Mouse (Mus musculus) c-Kit-positive CD71-positive TER-119-positive erythroid progenitor cells, embryonic 14.5 days (primary cell): ENCODE measurements around the gene Rin2.

Experiments
- DNase-seq: peaks from one replicate; pipeline ENCODE4 v3.0.0-alpha.2; 2013; ENCODE audit warnings: low spot score

The Rin2 gene

DNA sequence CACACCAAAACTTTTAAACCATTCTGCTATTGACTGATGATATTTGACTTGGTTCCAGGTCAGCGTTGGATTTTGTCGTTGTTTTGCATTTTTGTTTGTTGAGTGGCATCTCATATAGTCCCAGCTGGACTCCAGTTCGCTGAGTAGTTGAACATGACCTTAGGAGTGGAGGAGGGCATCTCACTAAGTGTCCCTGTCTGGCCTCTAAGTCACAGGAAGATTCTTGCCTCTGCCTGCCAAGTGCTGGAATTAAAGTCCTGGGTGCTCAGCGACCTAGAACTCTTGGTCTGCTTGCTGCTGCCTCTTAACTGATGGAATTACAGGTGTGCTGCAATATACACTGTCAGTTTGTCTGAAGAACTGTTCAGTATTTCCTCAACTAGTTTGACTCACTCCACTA lies 154.2 kb downstream of the Rin2 start:
- DNase-seq: no peak

DNA sequence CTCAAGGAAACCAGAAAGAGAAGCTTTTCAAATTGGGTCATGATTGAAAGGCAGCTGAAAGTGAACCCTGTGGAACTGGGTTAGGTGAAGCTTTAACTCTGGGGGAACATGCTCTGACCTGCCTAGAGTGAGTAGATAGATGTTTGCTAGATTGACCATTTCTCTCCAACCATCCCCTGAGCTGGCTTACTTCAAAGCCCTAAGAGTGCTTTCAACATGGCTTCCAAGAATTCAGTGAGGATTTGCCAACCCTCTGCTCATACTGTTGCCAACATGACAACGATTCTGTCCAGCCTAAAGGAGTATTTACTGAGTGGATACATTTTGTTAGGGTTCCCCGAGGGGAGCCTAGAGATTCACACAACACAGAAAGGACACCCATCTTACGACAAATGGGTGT lies 155.4 kb downstream of the Rin2 start:
- no peak for DNase-seq

DNA sequence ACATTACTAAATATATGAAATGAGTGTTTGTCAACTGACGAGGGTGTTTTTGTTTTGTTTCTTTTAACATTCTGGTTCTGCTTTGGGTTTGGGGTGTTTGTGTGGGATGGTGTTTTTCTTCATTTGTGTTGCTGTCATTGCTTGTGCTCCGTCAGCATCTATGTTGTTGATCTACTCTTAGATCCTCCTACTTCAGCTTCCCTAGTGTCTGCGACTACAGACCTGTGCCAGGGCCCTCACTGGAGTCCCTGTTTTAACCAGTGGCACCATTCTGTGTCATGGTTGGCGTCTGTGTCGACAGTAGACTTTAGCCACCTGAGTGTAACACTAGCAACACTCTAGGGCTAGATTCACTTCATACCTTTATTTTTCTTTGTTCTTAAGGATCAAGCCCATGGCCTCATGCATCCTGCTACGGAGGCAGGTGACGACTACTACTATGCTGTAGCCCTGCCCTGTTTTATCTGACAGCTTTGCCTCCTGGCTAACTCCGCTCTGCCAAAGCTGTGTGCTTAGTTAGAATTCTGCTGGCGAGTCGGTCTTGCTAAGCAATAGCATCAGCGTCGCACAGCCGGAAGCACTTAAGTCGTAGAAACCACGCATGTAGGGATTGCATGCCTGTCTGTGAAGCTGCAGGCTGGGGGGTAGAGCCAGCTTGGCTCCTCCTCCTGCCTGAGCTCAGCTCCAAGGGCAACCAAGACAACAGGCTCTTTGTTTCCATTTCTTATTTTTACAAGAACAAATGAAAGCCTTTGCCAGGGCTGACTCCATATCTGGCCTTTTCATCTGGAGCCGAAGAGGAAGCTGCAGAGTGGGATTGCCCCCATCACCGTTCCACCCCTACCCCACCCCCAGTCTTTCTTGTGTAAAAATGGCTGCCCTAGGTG lies 157.2 kb downstream of the Rin2 start:
- no peak for DNase-seq

DNA sequence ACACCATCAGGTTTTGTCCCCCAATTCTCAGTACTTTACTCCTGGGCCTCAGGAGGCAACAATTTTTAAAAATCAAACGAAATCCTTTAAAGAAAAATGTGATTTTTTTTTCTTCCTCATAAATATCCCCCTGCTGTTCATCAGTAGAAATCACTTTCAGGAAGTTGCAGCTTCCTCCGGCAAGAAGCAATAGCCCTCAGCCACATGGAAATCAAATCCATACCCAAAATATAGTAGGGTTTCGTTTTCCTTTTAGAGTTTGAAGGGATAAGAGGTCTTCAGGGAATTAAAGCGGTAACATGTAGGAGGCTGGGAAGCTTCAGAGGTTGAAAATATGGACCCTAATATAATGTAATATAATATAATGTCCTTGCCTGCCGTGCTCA lies 157.8 kb downstream of the Rin2 start:
- no peak for DNase-seq

DNA sequence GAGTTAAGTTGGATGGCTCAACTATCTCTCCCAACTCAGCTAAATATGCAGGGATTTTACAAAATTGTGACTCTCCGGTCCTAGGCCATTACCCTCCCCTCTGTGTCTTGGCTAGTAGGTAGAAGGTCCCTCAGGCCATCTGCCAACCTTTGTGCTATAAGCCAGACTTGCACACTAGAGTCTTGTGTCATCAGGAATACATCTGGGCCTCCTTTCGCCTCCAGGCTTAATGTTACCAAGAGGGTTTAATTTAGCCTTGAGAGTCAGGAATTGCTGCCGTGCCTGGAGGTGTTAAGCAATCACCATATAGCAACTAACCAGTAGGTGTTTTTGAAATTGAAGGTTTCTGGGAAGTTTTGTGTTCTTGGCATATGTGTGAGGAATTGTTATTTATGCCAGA lies 158.3 kb downstream of the Rin2 start:
- no peak for DNase-seq

DNA sequence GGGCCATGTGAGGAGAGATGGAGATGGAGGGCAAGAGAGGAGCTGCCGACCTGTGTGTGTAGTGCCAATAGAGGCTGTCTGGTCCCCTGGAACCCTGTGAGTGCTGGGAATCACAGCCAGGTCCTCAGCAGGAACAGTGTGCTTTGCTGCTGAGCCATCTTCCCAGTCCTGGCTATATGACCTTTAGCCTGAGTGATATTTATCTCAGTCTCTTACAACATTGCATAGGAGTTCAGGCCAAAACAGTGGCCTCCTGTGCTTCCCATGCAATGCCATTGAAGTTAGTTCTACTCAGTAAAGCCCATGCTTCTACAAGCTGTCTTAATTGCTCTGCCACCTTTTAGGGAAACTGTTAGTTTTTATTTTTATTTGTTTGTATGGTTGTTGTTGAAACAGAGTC lies 160.9 kb downstream of the Rin2 start:
- no peak for DNase-seq

DNA sequence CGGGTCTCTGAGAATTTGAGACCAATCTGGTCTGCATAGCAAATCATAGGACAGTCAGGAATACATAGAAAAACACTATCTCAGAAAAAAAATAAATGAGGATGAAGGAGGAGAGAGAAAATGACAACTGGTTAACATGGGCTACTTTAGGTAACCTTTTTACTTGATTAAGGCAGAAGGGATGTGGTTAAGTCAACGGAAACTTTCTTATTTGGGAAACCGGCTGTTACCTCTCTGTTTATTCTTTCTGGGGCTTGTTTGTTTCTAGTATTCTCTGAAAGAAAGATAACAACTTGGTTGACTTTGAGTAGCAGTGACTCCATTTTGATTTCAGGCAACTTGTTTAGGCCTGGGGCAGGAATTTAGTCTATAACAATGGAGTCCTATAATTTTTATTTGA lies 163.7 kb downstream of the Rin2 start:
- DNase-seq: no peak

DNA sequence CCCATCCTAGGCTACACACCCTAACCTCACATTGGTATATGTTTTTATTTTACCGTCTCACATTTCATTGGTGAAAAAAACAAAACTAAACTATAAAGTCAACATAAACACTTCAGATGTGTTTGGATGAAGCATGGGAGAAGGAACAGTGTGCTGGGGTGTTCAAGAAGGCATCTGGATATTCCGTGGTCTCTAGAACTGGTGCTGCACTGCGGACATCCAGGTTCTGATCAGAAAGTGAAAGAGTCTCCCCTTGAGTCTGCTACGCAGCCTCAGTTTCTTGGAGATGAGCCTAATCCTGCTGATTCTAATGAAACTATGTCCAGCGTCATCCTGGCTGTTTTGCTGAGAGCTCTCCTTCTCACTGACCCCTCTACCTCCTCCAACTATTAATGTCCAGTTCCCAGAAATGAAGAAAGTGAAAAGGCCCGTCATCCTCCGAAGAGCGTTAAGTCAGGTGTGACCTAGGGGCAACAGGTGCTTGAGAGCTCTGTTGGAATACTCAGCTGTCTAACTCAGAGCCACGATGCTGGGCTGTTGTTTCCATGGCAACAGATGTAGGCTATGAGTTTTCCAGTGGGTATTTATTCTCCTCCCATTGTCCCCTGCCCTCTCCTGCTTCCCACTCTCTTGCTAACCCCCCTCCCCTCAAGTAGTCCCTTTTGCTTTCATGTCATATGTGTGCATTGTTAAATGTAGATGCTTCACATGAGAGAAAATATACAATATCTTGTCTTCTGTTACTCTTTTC lies 164.7 kb downstream of the Rin2 start:
- no peak for DNase-seq

DNA sequence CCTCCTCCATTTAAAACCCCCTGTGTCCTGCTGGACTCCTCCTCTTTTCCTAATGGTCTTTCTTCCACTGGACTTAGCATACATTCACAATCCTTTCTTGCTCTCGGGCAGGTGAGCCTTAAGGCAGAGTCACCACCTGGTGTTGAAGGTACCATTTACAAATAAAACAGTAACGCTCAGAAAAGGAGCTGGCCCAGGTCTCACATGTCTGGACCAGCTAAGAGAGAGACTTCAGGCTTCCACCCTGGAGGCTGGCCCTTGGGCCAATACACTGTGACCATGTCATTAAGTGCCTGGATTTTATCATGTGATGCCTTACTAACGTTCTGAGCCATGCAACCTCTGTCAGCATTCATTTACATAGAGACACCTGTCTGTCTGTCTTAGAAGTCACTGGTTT lies 165.3 kb downstream of the Rin2 start:
- no peak for DNase-seq

DNA sequence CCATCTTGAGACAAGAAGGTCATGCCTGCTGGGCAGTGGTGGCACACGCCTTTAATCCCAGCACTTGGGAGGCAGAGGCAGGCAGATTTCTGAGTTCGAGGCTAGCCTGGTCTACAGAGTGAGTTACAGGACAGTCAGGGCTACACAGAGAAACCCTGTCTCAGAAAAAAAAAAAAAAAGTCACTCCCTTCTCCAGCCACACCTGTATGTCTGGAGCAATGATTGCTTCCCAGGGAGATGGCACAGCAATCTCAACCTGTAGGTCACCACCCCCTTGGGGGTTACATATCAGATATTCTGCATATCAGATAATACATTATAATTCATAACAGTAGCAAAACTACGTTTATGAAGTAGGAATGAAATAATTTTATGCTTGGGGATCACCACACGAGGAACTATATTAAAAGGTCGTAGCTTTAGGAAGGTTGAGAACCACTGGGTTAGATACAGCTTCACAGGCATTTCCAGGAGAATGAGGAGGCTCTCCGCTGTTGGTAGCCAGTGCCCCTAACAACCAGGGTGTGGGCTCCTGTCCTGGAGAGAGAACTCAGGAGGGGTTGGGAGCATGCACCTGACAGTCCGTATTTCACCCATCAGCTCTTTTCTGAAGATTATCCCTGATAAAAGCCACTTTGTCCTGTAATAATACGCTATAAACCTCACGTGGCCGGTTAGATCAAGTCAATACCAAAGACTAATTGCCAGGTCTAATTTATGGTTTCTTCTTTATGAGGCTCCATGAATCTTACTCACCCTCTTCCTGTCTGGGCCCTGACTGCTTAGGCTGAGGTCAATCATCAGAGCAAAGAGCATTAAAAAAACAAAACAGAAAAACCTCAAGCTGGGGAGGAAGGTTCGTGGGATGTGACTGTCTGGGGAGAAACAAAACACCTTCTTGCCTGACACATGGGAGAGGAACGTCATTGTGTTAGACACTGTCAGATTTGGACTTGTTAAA lies 166.2 kb downstream of the Rin2 start:
- DNase-seq: no peak

DNA sequence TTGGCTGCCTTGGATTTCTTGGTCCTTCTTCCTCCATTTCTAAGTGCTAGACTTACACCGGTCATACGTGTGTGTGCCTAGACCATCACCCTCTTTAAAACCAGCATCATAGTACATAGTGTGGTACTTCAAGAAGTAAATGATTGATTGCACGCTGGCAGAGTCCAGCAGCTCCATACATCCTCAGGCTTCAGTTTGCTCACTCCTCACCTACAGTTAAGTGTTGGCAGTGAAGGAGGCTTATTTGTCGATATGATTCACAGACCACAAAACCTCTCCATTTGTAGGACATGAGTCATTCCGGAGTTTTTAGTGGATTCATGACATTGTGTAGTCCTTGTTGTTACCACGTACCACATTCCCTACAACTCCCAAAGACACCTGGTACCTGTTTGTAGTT lies 168.3 kb downstream of the Rin2 start:
- no peak for DNase-seq

DNA sequence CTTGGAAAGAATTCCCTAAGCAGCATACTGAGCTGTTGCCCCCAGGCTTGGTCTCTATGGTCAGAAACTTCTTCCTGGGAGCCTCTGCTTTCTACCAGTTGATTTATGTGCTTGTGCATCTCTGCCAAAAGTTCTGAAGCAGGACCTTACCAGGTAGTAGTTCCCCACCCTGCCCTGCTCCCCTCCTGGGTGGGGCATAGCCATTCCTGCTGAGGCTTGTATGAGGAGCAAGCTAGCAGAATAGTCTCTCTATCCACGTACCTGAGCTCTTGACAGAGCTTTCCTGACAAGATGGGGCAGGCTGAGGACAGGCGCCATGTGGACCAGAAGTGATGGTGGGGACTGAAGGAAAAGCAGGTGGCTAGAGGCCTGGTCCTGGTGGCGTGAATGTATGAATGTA lies 171.6 kb downstream of the Rin2 start:
- DNase-seq: no peak

DNA sequence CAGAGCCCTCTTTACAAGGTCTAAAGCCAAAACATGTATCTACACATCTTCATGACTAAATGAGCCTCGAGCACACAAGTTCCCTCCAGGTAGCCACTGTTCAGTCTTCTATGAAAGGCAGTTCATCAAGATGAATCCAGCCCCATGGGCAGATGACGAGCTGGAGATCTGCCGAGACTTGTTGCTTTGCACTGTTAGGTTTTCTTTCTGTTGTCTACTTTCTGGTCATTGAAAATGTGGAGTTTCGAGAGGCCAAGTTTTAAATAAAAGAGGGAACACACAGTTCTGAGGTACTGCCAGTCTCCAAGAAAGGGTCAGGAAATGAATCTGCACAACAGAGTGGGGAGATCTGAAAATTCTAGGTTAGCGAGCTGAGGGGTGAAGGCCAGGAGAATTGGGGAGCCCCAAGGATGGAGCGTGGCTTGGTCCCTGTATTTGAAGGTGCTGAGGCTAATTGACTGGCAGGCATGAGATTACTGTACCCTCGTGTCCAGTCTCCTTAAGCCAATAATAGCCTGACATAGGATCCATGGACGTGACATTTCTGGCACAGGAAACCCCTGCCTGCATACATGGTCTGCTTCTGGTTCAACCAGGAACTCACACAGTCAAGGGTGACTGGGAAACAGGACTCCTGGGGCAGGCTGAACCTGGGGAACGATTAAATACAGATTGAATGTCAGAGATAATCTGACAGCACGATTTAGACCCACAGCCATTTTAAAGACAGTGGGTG lies 174.3 kb downstream of the Rin2 start:
- no peak for DNase-seq

DNA sequence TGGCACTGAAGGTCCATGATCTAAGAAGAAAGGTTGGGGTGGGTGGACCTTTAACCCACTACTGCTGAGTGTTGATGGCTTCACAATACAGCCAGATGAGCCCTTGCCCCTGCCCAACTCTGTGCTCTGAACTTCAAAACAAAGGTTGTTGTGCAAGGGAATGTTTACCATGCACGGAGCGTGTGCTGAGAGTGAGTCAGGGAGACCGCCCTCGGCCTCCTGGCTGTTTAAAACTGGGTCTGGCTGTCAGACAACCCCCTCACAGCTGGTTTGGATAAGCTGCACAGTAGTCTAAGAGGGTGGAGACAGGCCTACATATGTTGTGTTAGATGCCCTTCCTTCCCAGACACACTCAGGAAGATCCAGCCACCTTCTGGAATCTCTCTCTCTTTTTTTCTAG lies 175.8 kb downstream of the Rin2 start:
- no peak for DNase-seq

DNA sequence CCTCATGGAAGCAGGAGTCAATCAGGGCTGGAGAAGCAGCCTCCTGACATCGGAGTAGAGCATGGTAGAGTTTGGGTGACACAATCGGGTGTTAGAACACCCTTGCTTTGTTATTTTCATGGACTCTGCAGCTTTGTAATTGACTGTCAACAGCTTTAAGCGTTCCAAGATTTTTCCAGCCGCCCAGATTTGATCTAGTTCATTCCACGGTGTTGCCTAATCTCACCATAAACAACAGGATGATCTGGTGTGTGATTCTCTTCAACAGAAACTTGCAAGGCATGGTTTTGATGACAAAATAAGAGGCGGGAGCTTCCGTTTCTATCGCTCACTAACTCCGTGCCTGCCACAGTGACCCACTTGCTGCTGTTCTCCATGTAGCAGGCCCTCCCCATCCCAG lies 180.8 kb downstream of the Rin2 start:
- no peak for DNase-seq

DNA sequence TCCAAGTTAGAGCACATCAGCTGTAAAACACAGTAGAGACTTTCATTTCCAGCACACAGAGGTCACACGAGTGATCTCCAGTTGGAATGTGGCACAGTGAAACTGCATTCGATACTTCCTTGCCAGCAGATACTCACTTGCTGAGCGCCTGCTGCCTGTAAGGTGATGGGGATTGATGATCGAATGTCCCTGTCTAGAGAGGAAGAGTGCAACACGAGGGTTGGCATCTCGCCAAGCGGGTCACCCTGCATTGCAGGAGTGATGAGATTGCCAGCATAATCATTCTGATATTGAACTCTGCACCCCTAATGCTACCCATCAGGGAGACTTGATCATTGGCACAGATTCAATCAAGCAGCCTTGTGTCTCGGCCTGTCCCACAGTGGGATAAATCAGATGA lies 182.8 kb downstream of the Rin2 start:
- DNase-seq: no peak

DNA sequence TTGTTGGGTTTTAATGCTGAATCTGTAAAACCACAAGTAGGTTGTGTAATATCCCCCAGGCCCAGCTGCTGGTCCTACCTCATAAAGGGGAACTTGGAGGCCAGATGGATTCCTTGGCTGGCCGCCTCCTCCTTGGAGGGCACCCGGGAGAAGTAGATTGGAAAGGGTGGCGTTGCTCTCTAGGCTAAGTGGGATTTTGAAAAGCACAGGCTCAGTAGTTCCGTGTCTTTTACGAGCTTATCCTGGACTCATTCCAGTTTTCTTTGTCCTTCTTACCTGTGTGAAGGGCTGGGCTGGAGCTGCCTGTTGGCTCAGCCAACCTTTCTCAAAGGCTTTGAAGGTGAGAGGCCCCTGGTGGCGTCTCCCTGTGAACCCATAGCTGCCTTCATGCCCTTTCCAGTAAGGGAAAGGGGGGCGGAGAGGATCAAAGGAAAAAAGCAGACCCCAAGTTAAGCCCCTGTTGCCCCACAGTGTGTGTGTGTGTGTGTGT lies 184.5 kb downstream of the Rin2 start:
- DNase-seq: no peak

DNA sequence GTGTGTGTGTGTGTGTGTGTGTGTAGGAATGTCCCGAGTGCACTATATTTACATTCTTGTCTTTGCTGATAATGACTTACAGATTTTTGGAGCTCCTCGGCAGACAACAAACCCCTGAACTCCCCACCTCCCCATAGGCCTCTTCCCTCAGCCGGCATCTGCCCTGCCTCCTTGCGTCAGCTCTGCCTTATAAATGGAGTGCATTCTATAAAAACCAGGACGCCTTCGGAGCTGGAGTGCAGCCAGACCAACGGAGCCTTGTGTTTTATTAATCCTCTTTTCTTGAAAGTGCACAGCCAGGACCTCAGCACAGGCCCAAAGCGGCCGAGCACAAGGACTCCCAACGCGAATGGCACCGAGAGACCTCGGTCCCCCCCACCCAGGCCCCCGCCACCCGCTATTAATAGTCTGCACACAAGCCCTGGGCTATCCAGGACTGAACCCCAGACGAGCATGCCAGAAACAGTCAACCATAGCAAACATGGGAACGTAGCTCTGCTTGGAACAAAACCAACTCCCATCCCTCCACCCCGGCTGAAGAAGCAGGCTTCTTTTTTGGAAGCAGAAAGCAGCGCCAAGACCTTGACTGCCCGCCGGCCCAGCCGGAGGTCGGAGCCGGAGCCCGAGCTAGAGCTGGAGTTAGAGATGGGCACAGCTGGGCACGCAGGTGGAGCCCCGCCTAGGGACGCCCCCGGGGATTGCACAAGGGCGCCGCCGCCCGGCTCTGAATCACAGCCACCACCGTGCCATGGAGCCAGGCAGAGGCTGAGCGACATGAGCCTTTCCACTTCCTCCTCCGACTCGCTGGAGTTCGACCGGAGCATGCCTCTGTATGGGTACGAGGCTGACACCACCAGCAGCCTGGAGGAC lies 185.2 kb downstream of the Rin2 start:
- DNase-seq: no peak

DNA sequence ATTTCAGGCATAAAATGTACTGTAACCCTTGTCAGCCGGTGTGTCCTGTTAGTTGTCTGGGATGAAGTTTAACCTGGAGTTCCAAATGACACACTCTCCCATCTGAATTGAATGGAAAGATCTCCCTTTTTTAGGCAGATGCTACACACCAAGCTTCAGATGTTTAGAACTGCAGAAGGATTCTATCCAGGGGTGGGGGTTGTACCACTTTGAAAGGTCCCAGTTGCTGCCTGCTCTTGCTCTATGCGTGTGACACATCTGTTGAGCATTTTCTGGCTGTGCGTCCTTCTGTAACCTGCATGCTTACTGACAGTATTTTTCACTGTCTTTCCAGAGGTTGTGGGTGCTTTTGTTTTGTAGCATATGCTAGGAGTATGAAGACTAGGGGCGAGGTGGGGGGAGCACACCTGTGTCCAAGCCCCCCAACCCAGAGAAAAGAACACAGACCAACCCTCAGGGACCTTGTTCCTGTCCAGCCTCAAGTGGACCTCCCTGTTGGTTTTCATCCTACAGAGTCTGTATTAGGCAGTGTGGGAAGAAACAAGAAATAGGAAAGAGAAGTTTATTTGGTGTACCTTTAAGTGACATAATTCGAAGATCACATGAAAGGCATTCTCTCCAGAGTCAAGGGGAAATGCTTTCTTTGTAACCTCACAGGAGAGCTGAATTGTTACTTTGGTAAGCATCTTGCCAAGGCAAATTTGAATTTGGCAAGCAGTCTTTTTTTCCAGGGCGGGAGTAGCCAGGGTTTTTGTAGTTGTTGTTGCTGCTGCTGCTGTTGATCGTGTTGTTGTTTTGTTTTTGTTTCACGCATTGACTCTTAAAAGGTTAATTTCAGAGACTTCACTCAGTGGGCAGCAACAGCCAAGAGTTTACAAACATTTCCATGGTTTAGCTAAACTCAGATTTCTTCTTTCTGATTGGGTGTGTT lies 186.4 kb downstream of the Rin2 start:
- no peak for DNase-seq
